Mouse (Mus musculus) hindbrain, embryonic 12.5 days (tissue): ENCODE results near the gene Atp9a. TPM values are rescaled to one million over a fixed set of nuclear protein-coding genes. Genes with fewer than 3 reads are reported as not detected.

ENCODE experiments used
- ATAC-seq: fragments of 200-750 bp; cut with Nextera tagmentation; 2 replicates; pipeline ENCODE4 v1.8.0; 2017; ENCODE audit warnings: moderate TSS enrichment; ENCODE audit not compliant: low FRiP score
- H3K27ac ChIP-seq: fragments of 300-500 bp; sonication (generic); 2 replicates; pipeline ENCODE4 v1.5.1; 2016; ENCODE audit warnings: mild to moderate bottlenecking
- H3K27me3 ChIP-seq: fragments of 300-500 bp; sonication (generic); 2 replicates; pipeline ENCODE4 v1.6.1; 2016; ENCODE audit warnings: mild to moderate bottlenecking
- H3K36me3 ChIP-seq: fragments of 300-500 bp; sonication (generic); 2 replicates; pipeline ENCODE4 v1.6.1; 2016; ENCODE audit warnings: mild to moderate bottlenecking
- H3K4me1 ChIP-seq: fragments of 300-500 bp; sonication (generic); 2 replicates; pipeline ENCODE4 v1.6.1; 2016
- H3K4me2 ChIP-seq: fragments of 300-500 bp; sonication (generic); replicated peaks from 2 replicates; pipeline ENCODE4 v1.6.1; 2016; ENCODE audit warnings: mild to moderate bottlenecking
- H3K4me3 ChIP-seq: fragments of 300-500 bp; sonication (generic); 2 replicates; pipeline ENCODE4 v1.5.1; 2016; ENCODE audit warnings: mild to moderate bottlenecking
- H3K9ac ChIP-seq: fragments of 300-500 bp; sonication (generic); 2 replicates; pipeline ENCODE4 v1.6.1; 2016; ENCODE audit warnings: mild to moderate bottlenecking, moderate library complexity
- H3K9me3 ChIP-seq: fragments of 300-500 bp; sonication (generic); replicated peaks from 2 replicates; pipeline ENCODE4 v1.6.1; 2016; ENCODE audit warnings: mild to moderate bottlenecking
- WGBS: fragments of 180-500 bp; shearing (Covaris S2); methylation state at CpG from one replicate; pipeline ENCODE4 v1.1.7; 2016; 5-methylcytosine and 5-hydroxymethylcytosine counted together
- polyA plus RNA-seq: library from polyadenylated mRNA; unstranded; fragments of >200 nt; fragmentation: Nextera tagmentation; extraction: Ambion mirVana; gene quantifications from 2 replicates; pipeline ENCODE4 v1.2.1, GENCODE M21; 2016

Atp9a gene
- polyA plus RNA-seq, 1 experiment from 2014 or later = 50.8 TPM

DNA sequence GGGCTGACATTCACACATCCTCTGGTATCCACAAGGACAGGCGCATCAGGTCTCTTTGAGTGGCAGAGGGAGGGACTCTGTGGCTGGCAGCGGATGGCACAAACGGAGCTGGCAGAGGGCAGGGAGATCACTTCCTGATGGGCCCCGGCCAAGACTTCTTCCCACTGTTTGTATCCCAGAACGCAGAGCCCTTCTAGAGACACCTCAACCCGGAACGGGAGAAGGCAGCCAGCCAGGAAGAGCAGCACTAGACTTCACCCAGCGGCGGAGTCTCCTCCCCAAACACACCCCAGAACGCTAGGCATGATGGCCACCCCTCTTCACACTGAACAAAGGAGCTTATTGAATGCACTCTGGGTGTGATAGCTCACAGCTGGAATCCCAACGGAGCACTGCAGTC, 8.2 kb downstream of the Atp9a start:
- Histone ChIP-seq H3K9me3 (no peaks in the 10 kb centered on the region), H3K9ac (no peak overlapping the region), H3K27me3 (no peaks in the 10 kb centered on the region), H3K27ac (no peak overlapping the region), H3K4me1 (peaks cover 36% of the 10 kb centered on the region), H3K4me2 (no peak overlapping the region), H3K36me3 (no peaks in the 10 kb centered on the region), H3K4me3 (no peak overlapping the region)
- 53% methylated on average over 11 of the region's 11 CpGs for WGBS
- no peak for ATAC-seq

DNA sequence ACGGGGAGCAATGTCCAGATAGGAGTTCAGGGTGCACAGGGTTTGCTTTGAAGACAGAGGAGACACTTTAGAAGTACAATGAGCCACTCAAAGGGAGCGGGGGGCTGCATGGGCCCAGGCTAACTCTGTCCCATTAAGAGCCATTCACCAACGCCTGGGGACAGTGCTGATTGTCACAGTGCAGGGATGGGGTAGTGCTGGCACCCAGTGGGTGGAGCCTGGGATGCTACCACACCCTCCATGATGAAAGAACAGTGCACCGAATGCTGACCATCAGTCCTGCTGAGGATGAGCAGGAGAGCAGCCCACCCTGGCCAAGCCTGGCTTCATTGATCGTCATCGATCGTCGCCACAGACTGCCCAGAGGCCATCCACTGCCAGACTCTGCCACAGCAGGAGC, 11.0 kb downstream of the Atp9a start:
- no peaks in the 10 kb centered on the region for H3K36me3 ChIP-seq
- peaks cover 38% of the 10 kb centered on the region for H3K4me1 ChIP-seq
- no peaks in the 10 kb centered on the region for H3K27me3 ChIP-seq
- no peaks in the 10 kb centered on the region for H3K9me3 ChIP-seq
- 69% methylated on average over 8 of the region's 8 CpGs for whole genome bisulfite sequencing
- H3K4me3 ChIP-seq = no peak overlapping the region
- H3K27ac ChIP-seq = 0 out of 2 replicates have a peak overlapping the region, but pooled peaks have one; percentile 1
- H3K9ac ChIP-seq = no peak overlapping the region
- ATAC-seq = no peak
- H3K4me2 ChIP-seq = no peak overlapping the region

DNA sequence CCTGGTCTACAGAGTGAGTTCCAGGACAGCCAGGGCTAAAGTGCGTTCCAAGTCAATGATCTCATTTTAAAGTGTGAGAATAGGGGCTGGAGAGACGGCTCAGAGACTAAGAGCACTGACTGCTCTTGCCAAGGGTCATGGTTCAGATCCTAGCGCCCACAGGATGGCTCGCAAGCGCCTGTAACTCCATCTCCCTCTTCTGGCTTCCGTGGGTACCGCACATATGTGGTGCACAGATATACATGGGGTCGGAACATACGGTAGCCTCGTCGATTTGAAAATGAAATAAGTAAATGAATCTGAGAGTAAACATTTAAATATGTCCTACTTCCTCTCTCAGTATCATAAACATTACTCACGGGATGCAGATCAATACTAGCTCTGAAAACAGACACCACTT, 12.5 kb downstream of the Atp9a start:
- H3K4me3 ChIP-seq = no peak overlapping the region
- H3K27ac ChIP-seq = no peak overlapping the region
- no peaks in the 10 kb centered on the region for H3K27me3 ChIP-seq
- peaks cover 40% of the 10 kb centered on the region for H3K4me1 ChIP-seq
- H3K9me3 ChIP-seq = no peaks in the 10 kb centered on the region
- no peak overlapping the region for H3K9ac ChIP-seq
- ATAC-seq = no peak
- WGBS = 81% methylated on average over 12 of the region's 12 CpGs
- H3K36me3 ChIP-seq = no peaks in the 10 kb centered on the region
- no peak overlapping the region for H3K4me2 ChIP-seq

DNA sequence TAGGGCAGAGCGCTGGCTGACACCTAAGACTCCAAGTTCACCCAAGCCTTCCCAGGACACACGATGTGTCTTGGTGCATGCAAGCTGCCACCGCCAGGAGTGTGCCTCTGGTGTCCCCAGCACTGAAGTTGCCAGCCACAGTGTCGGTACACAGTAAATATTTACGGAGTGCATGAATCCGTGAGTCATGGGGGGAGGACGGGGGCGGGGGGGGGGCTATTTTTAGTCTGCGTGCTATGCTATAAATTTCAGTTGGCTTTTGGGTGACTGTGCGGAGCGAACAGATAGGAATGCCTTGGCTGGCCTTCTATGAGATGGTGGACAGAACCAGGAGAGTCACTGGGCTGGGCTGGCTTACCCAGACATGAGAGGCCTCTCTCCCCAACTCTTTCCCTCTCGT, 14.2 kb downstream of the Atp9a start:
- Histone ChIP-seq H3K4me3 (no peak overlapping the region), H3K4me1 (peaks cover 34% of the 10 kb centered on the region), H3K9ac (no peak overlapping the region), H3K4me2 (no peak overlapping the region), H3K36me3 (no peaks in the 10 kb centered on the region), H3K9me3 (no peaks in the 10 kb centered on the region), H3K27me3 (no peaks in the 10 kb centered on the region), H3K27ac (no peak overlapping the region)
- WGBS = 89% methylated on average over 12 of the region's 12 CpGs
- ATAC-seq = no peak

DNA sequence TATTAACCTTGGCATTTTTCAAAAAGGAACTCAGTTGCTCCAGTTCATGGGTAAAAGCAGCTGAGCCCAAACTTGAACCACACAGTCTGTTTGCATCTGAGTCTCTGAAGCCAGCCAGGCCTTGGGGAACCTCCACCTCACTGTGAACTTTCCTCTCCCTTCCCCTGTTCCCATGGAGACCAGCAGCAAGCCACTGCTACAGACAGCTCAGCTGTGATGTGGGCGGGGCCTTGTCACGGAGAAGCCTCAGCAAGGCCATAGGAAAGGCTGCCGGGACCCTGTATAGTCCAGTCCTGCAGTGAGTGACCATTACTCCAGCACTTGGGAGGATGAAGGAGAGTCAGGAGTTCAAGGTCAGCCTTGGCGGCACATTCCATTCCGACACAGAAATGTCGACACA, 16.2 kb downstream of the Atp9a start:
- WGBS = 35% methylated on average over 6 of the region's 6 CpGs
- Histone ChIP-seq H3K36me3 (no peaks in the 10 kb centered on the region), H3K9me3 (no peaks in the 10 kb centered on the region), H3K4me1 (peaks cover 22% of the 10 kb centered on the region), H3K4me3 (no peak overlapping the region), H3K27me3 (no peaks in the 10 kb centered on the region), H3K4me2 (no peak overlapping the region), H3K9ac (no peak overlapping the region), H3K27ac (no peak overlapping the region)
- ATAC-seq = peak; percentile 84

DNA sequence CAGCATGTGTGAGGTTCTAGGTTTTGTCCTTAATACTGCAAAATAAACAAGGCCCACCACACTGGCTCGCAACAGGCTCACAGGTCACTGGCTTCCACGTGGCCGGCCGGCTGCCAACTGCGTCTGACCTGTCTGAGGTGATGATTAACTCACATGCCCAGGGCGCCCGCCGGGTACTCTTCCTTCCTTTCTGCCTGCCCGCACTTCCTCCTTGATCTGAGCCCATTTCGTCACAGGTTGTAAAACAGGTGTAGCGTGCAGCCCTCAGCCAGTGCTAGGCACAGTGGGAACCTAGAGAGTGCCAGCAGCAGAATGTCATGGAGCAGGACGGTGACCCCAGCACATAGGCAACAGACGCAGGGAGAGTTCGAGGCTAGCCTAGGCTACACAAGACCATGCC, 20.9 kb downstream of the Atp9a start:
- no peak overlapping the region for H3K4me2 ChIP-seq
- H3K9me3 ChIP-seq = no peaks in the 10 kb centered on the region
- H3K27ac ChIP-seq = no peak overlapping the region
- WGBS = 88% methylated on average over 14 of the region's 14 CpGs
- peaks cover 22% of the 10 kb centered on the region for H3K4me1 ChIP-seq
- no peak overlapping the region for H3K9ac ChIP-seq
- H3K27me3 ChIP-seq = no peaks in the 10 kb centered on the region
- H3K36me3 ChIP-seq = no peaks in the 10 kb centered on the region
- no peak overlapping the region for H3K4me3 ChIP-seq
- ATAC-seq = no peak

DNA sequence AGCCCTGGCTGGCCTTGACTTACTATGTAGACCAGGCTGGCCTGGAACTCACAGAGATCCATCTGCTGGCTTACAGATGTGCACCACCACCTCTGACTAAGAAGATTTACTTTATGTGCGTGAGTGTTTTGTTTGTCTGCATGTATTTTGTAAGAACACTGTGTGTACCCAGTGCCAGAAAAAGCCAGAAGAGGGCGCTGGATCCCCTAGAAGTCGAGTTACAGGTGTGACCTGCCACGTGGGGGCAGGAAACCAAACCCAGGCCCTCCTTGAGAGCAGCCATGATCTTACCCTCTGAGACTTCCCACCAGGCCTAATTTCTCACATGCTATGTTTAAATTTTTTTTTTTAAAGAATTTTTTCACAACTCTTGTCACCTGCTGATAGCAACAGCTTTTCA, 22.5 kb downstream of the Atp9a start:
- Histone ChIP-seq H3K9me3 (no peaks in the 10 kb centered on the region), H3K9ac (no peak overlapping the region), H3K27ac (no peak overlapping the region), H3K36me3 (no peaks in the 10 kb centered on the region), H3K27me3 (no peaks in the 10 kb centered on the region), H3K4me3 (no peak overlapping the region), H3K4me2 (no peak overlapping the region), H3K4me1 (peaks cover 16% of the 10 kb centered on the region; the same call in 1 of the 2 replicates)
- ATAC-seq = no peak
- WGBS = 67% methylated on average over 4 of the region's 4 CpGs

DNA sequence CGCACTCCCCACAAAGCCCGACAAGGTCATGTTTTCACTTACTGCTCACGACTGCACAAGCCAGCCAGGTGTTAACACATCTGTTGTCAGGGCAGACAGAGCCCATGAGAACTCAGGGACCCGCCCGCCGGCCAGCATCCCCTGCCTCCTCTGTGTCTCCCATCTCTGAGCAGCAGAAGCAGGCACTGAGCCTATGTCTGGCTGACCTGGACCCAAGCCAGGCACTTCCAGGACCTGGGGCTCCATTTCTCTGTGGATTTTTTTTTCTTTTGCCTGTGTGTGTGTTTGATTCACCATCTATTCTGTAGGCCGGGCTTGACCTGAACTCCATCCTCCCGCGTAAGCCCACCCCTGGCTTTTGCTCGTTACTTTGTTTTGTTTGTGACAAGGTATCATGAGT, 23.5 kb downstream of the Atp9a start:
- Histone ChIP-seq H3K27ac (no peak overlapping the region; the same call in 1 of the 2 replicates), H3K4me3 (no peak overlapping the region), H3K9me3 (no peaks in the 10 kb centered on the region), H3K9ac (no peak overlapping the region), H3K36me3 (no peaks in the 10 kb centered on the region), H3K27me3 (no peaks in the 10 kb centered on the region), H3K4me1 (peaks cover 16% of the 10 kb centered on the region; the same call in 1 of the 2 replicates), H3K4me2 (no peak overlapping the region)
- no peak for ATAC-seq
- 82% methylated on average over 10 of the region's 10 CpGs for WGBS

DNA sequence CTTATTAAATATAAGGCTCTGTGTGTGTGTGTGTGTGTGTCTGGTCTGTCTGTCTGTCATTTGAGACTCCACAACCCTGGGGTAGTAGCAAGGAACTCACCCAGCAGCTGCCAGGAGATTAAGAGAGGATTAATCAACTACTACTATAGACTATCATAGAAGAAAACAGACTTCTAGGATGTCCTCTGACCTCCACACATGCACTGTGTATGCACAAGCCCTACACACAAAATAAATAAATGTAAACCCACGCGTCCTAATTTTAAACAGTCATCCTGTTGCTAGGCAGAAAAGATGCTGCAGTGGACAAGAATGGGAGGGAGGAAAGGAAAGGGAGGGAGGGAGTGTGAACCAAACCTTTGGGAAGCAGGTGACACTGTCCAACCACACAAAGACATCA, 23.9 kb downstream of the Atp9a start:
- no peaks in the 10 kb centered on the region for H3K27me3 ChIP-seq
- no peak overlapping the region for H3K9ac ChIP-seq
- H3K4me1 ChIP-seq = peaks cover 16% of the 10 kb centered on the region; the same call in 1 of the 2 replicates
- no peak overlapping the region for H3K4me2 ChIP-seq
- WGBS = 94% methylated on average over 2 of the region's 2 CpGs
- no peak overlapping the region for H3K4me3 ChIP-seq
- no peaks in the 10 kb centered on the region for H3K9me3 ChIP-seq
- no peak for ATAC-seq
- H3K27ac ChIP-seq = no peak overlapping the region; the same call in 1 of the 2 replicates
- no peaks in the 10 kb centered on the region for H3K36me3 ChIP-seq

DNA sequence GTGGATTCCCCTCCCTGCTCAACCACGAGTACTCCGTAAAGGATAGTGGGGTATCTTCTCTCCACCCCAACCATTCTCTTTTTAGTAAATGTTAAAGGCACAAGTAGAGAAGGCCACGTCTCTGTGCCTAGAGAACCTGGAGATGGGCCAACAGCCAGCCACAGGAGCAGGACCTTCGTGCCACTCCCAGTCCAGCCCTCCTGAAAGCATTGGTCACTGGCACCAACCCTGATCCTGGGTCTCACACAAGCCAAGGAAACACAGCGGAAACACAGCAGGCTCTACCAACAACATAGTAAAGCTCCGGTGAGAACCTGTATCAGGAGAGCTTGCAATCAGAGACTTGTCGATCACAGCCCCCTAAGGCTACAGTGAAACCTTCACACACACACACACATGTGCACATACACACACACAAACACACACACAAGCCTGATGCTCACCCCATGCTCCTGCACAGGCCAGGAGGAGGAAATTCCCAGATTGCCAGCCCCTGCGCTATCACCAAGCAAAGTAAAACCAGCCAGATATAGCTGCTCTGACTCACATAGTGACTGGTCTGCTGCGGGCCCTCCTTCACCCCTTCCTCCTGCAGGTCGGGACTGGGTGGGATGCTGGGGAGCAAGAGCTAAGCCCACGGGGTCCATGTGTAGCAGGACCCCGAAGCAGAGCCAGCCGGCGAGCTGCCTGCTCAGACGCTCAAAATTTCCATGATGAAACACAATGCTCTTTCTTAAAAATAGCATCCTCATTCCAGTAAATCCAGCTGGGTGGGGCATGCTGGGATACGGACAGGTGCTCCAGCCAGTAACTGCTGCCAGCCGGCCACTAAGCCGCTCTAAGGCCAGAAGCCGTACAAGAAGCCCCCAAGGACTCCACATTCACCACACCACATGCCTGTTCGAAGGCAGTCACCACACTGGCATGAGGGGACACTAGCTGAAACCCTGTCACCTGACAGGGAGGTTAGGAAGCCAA, 29.7 kb downstream of the Atp9a start:
- Histone ChIP-seq H3K9me3 (no peaks in the 10 kb centered on the region), H3K27me3 (no peaks in the 10 kb centered on the region), H3K4me3 (no peak overlapping the region), H3K9ac (no peak overlapping the region; the same call in 1 of the 2 replicates), H3K27ac (peak overlapping the region; percentile 12; the same call in 1 of the 2 replicates), H3K4me1 (peaks cover 11% of the 10 kb centered on the region; the same call in 1 of the 2 replicates), H3K4me2 (no peak overlapping the region), H3K36me3 (peaks cover 9% of the 10 kb centered on the region)
- 83% methylated on average over 20 of the region's 20 CpGs for WGBS
- no peak for ATAC-seq

DNA sequence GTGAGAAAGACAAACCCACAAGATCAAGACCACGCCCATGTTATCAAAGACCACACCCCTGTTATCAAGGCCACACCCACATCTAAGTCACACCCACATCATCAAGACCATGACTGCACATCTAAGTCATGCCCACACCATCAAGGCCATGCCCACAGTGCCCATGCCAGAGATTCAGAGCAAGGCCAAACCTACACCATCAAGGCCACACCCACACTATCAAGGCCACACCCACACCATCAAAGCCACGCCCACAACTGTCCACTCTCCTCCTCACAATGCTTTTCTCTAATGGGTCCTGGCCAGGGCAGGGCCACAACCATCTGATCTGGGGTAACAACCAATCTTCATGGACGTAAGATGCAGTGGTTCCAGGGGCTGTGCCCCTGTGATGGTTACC, 31.2 kb downstream of the Atp9a start:
- no peak overlapping the region for H3K9ac ChIP-seq
- H3K4me3 ChIP-seq = no peak overlapping the region
- H3K9me3 ChIP-seq = no peaks in the 10 kb centered on the region
- H3K4me1 ChIP-seq = no peaks in the 10 kb centered on the region
- H3K36me3 ChIP-seq = peaks cover 14% of the 10 kb centered on the region
- no peak overlapping the region for H3K4me2 ChIP-seq
- ATAC-seq = no peak
- H3K27me3 ChIP-seq = no peaks in the 10 kb centered on the region
- no peak overlapping the region for H3K27ac ChIP-seq
- 81% methylated on average over 3 of the region's 3 CpGs for WGBS

DNA sequence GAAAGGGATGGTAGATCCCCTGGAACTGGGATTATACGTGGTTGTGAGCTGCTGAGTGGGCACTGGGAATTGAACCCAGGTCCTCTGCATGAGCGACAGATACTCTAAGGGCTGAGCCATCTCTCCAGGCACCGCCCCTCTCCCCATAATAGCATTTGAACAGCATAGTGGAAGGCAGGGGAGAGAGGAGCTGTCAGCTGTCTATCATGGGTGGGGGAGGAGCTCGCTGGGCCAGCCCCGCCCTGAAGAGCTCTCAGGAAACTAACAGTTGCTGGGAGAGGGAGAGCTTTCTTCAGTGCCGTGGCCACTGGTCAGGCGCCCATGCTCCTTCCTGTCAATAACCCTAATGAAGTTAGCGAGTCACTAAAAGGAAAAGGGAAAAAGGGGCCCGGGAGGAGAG, 34.4 kb downstream of the Atp9a start:
- ATAC-seq = no peak
- peaks cover 36% of the 10 kb centered on the region for H3K36me3 ChIP-seq
- 49% methylated on average over 9 of the region's 9 CpGs for WGBS

DNA sequence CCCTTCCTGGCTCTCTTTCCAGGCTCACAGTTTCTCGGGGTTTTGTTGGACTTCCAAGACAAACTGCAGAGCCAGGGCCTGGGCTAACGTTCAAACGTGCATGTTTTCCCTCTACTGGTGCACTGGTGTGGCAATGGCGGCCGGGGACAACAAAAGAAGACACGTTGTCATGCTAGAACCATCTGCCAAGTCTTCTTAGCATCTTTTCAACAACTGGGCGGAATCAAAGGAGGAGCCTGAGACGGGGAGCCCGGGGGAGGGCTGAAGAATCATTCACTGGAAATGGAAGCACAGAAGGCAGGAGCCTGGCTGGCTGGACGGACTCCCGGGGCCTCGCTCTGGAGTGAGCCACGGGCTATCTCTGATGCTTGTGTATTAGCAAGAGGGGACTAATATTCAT, 39.9 kb downstream of the Atp9a start:
- H3K4me3 ChIP-seq = no peak overlapping the region
- WGBS = 29% methylated on average over 13 of the region's 13 CpGs
- ATAC-seq = no peak
- no peaks in the 10 kb centered on the region for H3K27me3 ChIP-seq
- peaks cover 5% of the 10 kb centered on the region; the same call in 1 of the 2 replicates for H3K4me1 ChIP-seq
- H3K36me3 ChIP-seq = peaks cover 60% of the 10 kb centered on the region
- H3K9ac ChIP-seq = no peak overlapping the region
- peak overlapping the region; percentile 40; the same call in 1 of the 2 replicates for H3K27ac ChIP-seq
- H3K4me2 ChIP-seq = no peak overlapping the region
- peaks cover 3% of the 10 kb centered on the region; the same call in 1 of the 2 replicates for H3K9me3 ChIP-seq

More for the DNA sequence above, 34.4 kb downstream of the Atp9a start:
- no peak overlapping the region for H3K4me3 ChIP-seq
- H3K27ac ChIP-seq = no peak overlapping the region
- H3K27me3 ChIP-seq = no peaks in the 10 kb centered on the region
- no peak overlapping the region for H3K9ac ChIP-seq
- no peaks in the 10 kb centered on the region for H3K4me1 ChIP-seq
- H3K9me3 ChIP-seq = no peaks in the 10 kb centered on the region
- H3K4me2 ChIP-seq = no peak overlapping the region
